In genomic region chr8:94346264-94346663, GRCm38 (mm10) we compare ENCODE assay signal across 11 mouse cellular contexts. TPM values are rescaled to one million over a fixed set of nuclear protein-coding genes. Genes with fewer than 3 reads are reported as not detected.
"Had no signal": no experiment of that assay in that cellular context is flagged by ENCODE, and none has a peak within 500 bp of the region (broad histone marks: within the 10 kb centered on the region; RNA-seq: fewer than 3 reads in every experiment).

No protein-coding gene starts in this region.

- H3K4me1 ChIP-seq: limb, embryonic 12.5 days; midbrain, embryonic 15.5 days; neural tube, embryonic 12.5 days had no signal

- H3K9me3 ChIP-seq: limb, embryonic 12.5 days; midbrain, embryonic 15.5 days; neural tube, embryonic 12.5 days had no signal

- ATAC-seq: midbrain, embryonic 15.5 days had no signal

- H3K27ac ChIP-seq: limb, embryonic 12.5 days; liver, embryonic 14.5 days; midbrain, embryonic 15.5 days; neural tube, embryonic 12.5 days had no signal

- DNase-seq: kidney, adult 2 months; liver; lung, adult 18-20 months; right cerebral cortex, postnatal 14 days; thymus, postnatal 4 days had no signal

- H3K27me3 ChIP-seq: limb, embryonic 12.5 days; midbrain, embryonic 15.5 days; neural tube, embryonic 12.5 days had no signal

- H3K4me3 ChIP-seq: limb, embryonic 12.5 days; midbrain, embryonic 15.5 days; neural tube, embryonic 12.5 days had no signal

- H3K36me3 ChIP-seq: limb, embryonic 12.5 days; midbrain, embryonic 15.5 days; neural tube, embryonic 12.5 days had no signal

- H3K9ac ChIP-seq: limb, embryonic 12.5 days; liver, embryonic 14.5 days; midbrain, embryonic 15.5 days; neural tube, embryonic 12.5 days had no signal

- H3K4me2 ChIP-seq: limb, embryonic 12.5 days; midbrain, embryonic 11.5 days; midbrain, embryonic 15.5 days; neural tube, embryonic 12.5 days had no signal

RNA-seq across cellular contexts. Expression of gene Slc12a3, which starts 17.3 kb away (rescaled TPM):
- total RNA-seq: monocyte, adult 5-6 weeks had no signal
- polyA plus RNA-seq: limb, embryonic 12.5 days; midbrain, embryonic 11.5 days had no signal
